Mouse (Mus musculus) lung, embryonic 14.5 days (tissue): ENCODE measurements around the gene Cecr2. TPM values are rescaled to one million over a fixed set of nuclear protein-coding genes. Genes with fewer than 3 reads are reported as not detected.

Source experiments
- ATAC-seq: fragments of 200-750 bp; cut with Nextera tagmentation; 2 replicates; pipeline ENCODE4 v1.8.0; 2017; ENCODE audit warnings: mild to moderate bottlenecking, moderate TSS enrichment, moderate library complexity; ENCODE audit not compliant: insufficient read depth
- DNase-seq: peaks from one replicate; pipeline ENCODE4 v3.0.0-alpha.2; 2015
- H3K27ac ChIP-seq: fragments of 300-500 bp; sonication (generic); 2 replicates; pipeline ENCODE4 v1.5.1; 2014; ENCODE audit warnings: low read depth, mild to moderate bottlenecking, moderate library complexity
- H3K27me3 ChIP-seq: fragments of 300-500 bp; sonication (generic); 2 replicates; pipeline ENCODE4 v1.6.1; 2014; ENCODE audit warnings: low read length, control low read depth; ENCODE audit not compliant: insufficient read depth
- H3K36me3 ChIP-seq: fragments of 300-500 bp; sonication (generic); 2 replicates; pipeline ENCODE4 v1.6.1; 2014; ENCODE audit warnings: control low read depth; ENCODE audit not compliant: insufficient read depth
- H3K4me1 ChIP-seq: fragments of 300-500 bp; sonication (generic); 2 replicates; pipeline ENCODE4 v1.6.1; 2014; ENCODE audit warnings: antibody characterized with exemption, control low read depth; ENCODE audit not compliant: insufficient read depth
- H3K4me2 ChIP-seq: fragments of 300-500 bp; sonication (generic); 2 replicates; pipeline ENCODE4 v1.6.1; 2014; ENCODE audit warnings: mild to moderate bottlenecking
- H3K4me3 ChIP-seq: fragments of 300-500 bp; sonication (generic); 2 replicates; pipeline ENCODE4 v1.5.1; 2014; ENCODE audit warnings: low read depth, low read length
- H3K9ac ChIP-seq: fragments of 300-500 bp; sonication (generic); 2 replicates; pipeline ENCODE4 v1.6.1; 2014
- H3K9me3 ChIP-seq: fragments of 300-500 bp; sonication (generic); 2 replicates; pipeline ENCODE4 v1.6.1; 2016; ENCODE audit warnings: low read depth, low read length, control low read depth
- CTCF ChIP-seq: IDR thresholded peaks from 2 replicates; pipeline ENCODE4 v1.5.1; 2016; ENCODE audit warnings: antibody characterized with exemption, low read depth
- WGBS: fragments of 180-500 bp; shearing (Covaris S2); extraction: QIAGEN DNeasy Blood & Tissue Kit; methylation state at CpG from one replicate; pipeline ENCODE4 v1.1.7; 2014; 5-methylcytosine and 5-hydroxymethylcytosine counted together
- polyA plus RNA-seq: library from polyadenylated mRNA; unstranded; fragments of >200 nt; fragmentation: Nextera tagmentation; extraction: Ambion mirVana; gene quantifications from 2 replicates; pipeline ENCODE4 v1.2.1, GENCODE M21; 2014

Cecr2 gene
- polyA plus RNA-seq, 1 experiment from 2014 or later, result 3.8 TPM

DNA sequence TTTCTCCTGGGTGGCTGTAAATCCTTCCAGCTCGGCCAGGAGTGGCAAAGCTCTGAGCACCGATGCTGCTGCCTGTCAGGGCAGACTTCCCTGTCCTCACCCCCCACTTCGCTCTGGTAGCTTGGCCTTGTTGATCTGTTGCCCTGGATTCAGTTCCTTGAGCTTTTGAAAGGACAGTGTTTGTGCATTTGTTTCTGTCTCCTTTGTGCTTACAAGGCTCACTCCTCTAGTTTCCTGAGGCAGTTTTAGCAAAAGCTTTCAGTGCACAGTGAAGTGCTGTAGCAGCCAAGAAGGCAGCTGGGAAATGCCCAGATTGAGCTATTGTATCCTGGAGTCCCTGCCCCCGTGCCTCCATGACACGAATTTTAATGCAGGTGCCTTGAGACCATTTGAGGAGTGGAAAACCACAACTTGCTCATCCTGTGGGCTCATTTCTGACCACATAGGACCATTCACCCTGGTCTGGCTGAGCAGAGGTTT, 107.0 kb downstream of the Cecr2 start, which contains the start of gene Slc25a18:
Slc25a18 (plus strand) TSS at position 430 of the 480 bp plus-strand sequence.
- no peaks in the 10 kb centered on the region for H3K27me3 ChIP-seq
- ATAC-seq (no peak), DNase-seq (no peak)
- no peaks in the 10 kb centered on the region for H3K9me3 ChIP-seq
- no peak for TF ChIP-seq CTCF
- no peak within 1 kb of the TSS for H3K4me3 ChIP-seq
- H3K9ac ChIP-seq, result no peak within 1 kb of the TSS
- WGBS, result 71% methylated on average over 5 of the region's 5 CpGs
- H3K4me1 ChIP-seq, result no peaks in the 10 kb centered on the region
- H3K36me3 ChIP-seq, result no peaks in the 10 kb centered on the region
- H3K4me2 ChIP-seq, result no peak within 1 kb of the TSS
- no peak within 1 kb of the TSS for H3K27ac ChIP-seq

DNA sequence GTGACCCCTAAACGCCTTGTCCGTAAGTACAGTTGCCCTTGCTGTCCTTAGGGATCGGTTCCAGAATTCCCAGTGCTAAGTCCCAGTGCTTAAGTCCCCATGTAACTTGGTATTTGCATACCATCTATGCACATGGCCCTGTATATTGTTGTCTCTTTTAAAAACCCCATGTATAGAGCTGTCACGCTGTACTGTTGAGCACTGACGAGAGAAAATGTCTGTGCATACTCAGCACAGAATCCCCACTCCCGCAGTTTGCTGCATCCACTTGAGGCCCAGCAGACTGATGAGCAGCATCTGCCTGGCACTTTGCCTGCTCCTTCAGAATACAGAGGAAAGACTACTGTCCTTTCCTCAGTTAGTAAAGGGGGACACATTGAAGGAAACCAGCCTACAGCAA, 107.6 kb downstream of the Cecr2 start:
- H3K9me3 ChIP-seq, result no peaks in the 10 kb centered on the region
- no peak for TF ChIP-seq CTCF
- no peaks in the 10 kb centered on the region for H3K4me1 ChIP-seq
- ATAC-seq (no peak), DNase-seq (no peak)
- no peak overlapping the region for H3K4me2 ChIP-seq
- no peak overlapping the region for H3K9ac ChIP-seq
- H3K27ac ChIP-seq, result no peak overlapping the region
- no peaks in the 10 kb centered on the region for H3K36me3 ChIP-seq
- H3K27me3 ChIP-seq, result no peaks in the 10 kb centered on the region
- WGBS, result 74% methylated on average over 6 of the region's 6 CpGs
- no peak overlapping the region for H3K4me3 ChIP-seq

- DNase-seq (no peak), ATAC-seq (no peak)
- Histone ChIP-seq H3K4me3 (no peak overlapping the region), H3K36me3 (no peaks in the 10 kb centered on the region), H3K9ac (no peak overlapping the region), H3K4me2 (no peak overlapping the region), H3K27ac (no peak overlapping the region), H3K9me3 (no peaks in the 10 kb centered on the region), H3K4me1 (no peaks in the 10 kb centered on the region), H3K27me3 (no peaks in the 10 kb centered on the region)
- TF ChIP-seq CTCF, result no peak
- 77% methylated on average over 3 of the region's 3 CpGs for WGBS
Measured at GRCm38 (mm10) chr6:120776286-120776685, 110.1 kb downstream of the Cecr2 start.

DNA sequence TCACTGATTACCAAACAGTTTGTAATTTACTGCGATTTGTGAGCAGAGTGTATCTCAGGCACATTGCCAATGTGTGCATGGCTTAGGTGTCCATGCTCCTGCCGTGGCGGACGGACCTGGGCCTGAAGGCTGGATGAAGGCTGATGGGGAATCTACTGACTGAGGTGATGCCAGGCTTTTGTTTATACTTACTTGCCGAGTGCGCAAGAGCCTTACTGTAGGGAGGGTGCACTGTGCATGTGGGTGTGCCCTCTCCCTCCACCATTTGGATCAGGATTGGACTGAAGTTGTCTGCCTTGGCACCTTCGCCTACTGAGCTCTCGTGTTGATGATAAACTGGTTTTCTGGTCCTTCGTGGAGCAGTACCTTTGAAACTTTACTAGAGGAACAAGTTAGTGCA, 111.4 kb downstream of the Cecr2 start:
- 68% methylated on average over 9 of the region's 9 CpGs for WGBS
- no peaks in the 10 kb centered on the region for H3K9me3 ChIP-seq

DNA sequence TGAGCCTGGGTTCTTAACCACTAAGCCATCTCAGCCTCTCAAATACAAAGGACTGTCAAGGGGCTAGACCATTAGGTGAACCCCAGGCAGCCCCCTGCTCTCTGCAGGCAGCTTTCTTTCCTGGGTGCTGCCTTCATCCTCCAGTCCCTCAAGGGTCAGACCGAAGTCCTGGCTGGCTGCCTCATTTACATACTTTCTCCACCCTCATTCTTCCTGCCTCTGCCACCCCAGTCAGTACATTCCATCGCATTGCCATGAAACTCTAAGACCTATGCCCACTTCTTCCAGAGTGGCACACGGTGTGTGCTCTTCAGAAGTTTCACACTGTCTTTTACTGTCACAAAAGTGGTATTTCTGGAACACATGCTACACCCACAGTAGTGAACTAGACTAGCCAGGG, 112.1 kb downstream of the Cecr2 start:
- H3K4me1 ChIP-seq, result no peaks in the 10 kb centered on the region
- TF ChIP-seq CTCF, result no peak
- WGBS, result 59% methylated on average over 3 of the region's 3 CpGs

More for the DNA sequence above, 111.4 kb downstream of the Cecr2 start:
- no peak for ATAC-seq
- H3K4me3 ChIP-seq, result no peak overlapping the region
- H3K27me3 ChIP-seq, result no peaks in the 10 kb centered on the region
- H3K27ac ChIP-seq, result no peak overlapping the region
- no peak for DNase-seq
- no peak for TF ChIP-seq CTCF
- H3K4me1 ChIP-seq, result no peaks in the 10 kb centered on the region
- H3K9ac ChIP-seq, result no peak overlapping the region
- H3K36me3 ChIP-seq, result no peaks in the 10 kb centered on the region
- no peak overlapping the region for H3K4me2 ChIP-seq

GRCm38 (mm10) chr6:120782948-120783347, 116.8 kb downstream of the Cecr2 start:
- no peak for TF ChIP-seq CTCF
- H3K4me3 ChIP-seq, result no peak overlapping the region
- no peaks in the 10 kb centered on the region for H3K9me3 ChIP-seq
- no peaks in the 10 kb centered on the region for H3K27me3 ChIP-seq
- H3K9ac ChIP-seq, result no peak overlapping the region
- ATAC-seq (no peak), DNase-seq (no peak)
- no peak overlapping the region for H3K27ac ChIP-seq
- WGBS, result 82% methylated on average over 2 of the region's 2 CpGs
- no peak overlapping the region for H3K4me2 ChIP-seq
- H3K4me1 ChIP-seq, result no peaks in the 10 kb centered on the region
- H3K36me3 ChIP-seq, result no peaks in the 10 kb centered on the region

More for the DNA sequence above, 112.1 kb downstream of the Cecr2 start:
- Histone ChIP-seq H3K36me3 (no peaks in the 10 kb centered on the region), H3K9me3 (no peaks in the 10 kb centered on the region), H3K4me2 (no peak overlapping the region), H3K27me3 (no peaks in the 10 kb centered on the region), H3K9ac (no peak overlapping the region), H3K4me3 (no peak overlapping the region), H3K27ac (no peak overlapping the region)
- ATAC-seq (no peak), DNase-seq (no peak)

- Histone ChIP-seq H3K9me3 (no peaks in the 10 kb centered on the region), H3K4me1 (no peaks in the 10 kb centered on the region), H3K27ac (no peak overlapping the region), H3K4me3 (no peak overlapping the region), H3K36me3 (no peaks in the 10 kb centered on the region), H3K9ac (no peak overlapping the region), H3K4me2 (no peak overlapping the region), H3K27me3 (no peaks in the 10 kb centered on the region)
- TF ChIP-seq CTCF, result no peak
- 69% methylated on average over 7 of the region's 7 CpGs for WGBS
- ATAC-seq (no peak), DNase-seq (no peak)
Measured at GRCm38 (mm10) chr6:120784351-120784750, 118.2 kb downstream of the Cecr2 start.
